Mouse (Mus musculus): ENCODE results near the gene Plcl2. TPM values are rescaled to one million over a fixed set of nuclear protein-coding genes. Genes with fewer than 3 reads are reported as not detected.
"Not testable (repeated sequence)": the region's sequence is repeated elsewhere in the genome, so short reads cannot be mapped to it uniquely, and the experiment has no call there.

Gene Plcl2
- total RNA-seq, 2 experiments from 2014 or later, result 61.7 to 64.4 TPM

- DNase-seq (ENCODE audit: extremely low spot score in 1 of 2, low spot score in 2 of 2); intact Hi-C loops (cut with DNase I): not testable (repeated sequence)
Measured at GRCm38 (mm10) chr17:50648141-50648540, 138.9 kb downstream of the Plcl2 start.

DNA sequence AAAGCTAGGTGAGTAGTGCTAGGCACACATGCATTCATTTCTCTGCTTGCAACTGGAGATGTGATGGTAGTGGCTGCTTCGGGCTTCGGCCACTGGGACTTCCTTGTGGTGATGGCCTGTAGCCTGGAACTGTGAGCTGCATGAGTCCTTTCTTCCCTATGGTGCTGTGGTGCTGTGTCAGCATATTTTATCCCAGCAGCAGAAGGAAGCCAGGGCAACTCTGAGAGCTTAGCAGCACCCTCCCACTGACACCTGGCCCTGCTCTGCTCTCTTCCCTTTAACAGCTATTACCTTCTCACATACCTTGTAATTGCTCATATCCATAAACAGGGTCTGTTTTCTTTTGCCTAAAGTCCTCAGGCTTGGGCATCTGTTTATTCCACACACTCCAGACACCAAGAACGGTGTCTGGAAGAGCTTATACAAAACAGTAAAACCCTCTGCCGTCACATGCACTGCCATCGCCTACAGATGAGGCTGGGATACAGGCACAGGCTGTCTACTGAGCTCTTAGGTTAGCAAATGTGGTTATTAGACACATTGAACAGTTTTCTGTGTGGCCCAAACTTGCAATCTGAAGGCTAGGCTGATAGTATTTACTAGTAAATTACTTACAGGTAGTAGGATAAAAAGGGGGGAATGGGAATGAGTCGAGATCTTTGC is 139.7 kb downstream of the Plcl2 start:
- intact Hi-C loops (cut with DNase I), result no loop called here
- no peak for DNase-seq (ENCODE audit: extremely low spot score in 1 of 2, low spot score in 2 of 2)

- intact Hi-C loops (cut with DNase I), result no loop called here
- peak in 1 of 2 experiments; percentile 77 for DNase-seq (ENCODE audit: extremely low spot score in 1 of 2, low spot score in 2 of 2)
Measured at GRCm38 (mm10) chr17:50650535-50651223, 141.5 kb downstream of the Plcl2 start.

GRCm38 (mm10) chr17:50654741-50655415 is 145.7 kb downstream of the Plcl2 start:
- intact Hi-C loops (cut with DNase I), result no loop called here
- DNase-seq (ENCODE audit: extremely low spot score in 1 of 2, low spot score in 2 of 2), result no peak

GRCm38 (mm10) chr17:50655416-50655776 is 146.2 kb downstream of the Plcl2 start:
- no peak for DNase-seq (ENCODE audit: extremely low spot score in 1 of 2, low spot score in 2 of 2)
- intact Hi-C loops (cut with DNase I), result no loop called here

DNA sequence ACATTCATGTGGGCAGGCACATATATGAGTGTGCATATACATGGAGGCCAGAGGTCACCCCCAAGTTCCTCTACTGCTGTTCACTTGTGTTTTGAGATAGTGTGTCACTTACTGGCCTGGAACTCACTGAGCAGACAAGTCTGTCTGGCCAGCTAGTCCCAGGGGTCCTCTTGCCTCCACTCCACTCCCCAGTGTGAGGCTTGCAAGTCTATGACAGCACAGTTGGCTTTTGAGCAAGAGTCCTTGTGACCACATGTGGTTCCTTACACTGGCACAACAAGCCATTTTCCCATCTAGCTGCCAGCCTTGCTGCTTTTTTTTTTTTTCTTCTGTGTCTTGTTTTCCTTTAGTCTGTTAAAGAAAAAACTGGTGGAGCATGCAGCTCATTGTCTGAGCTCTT is 148.1 kb downstream of the Plcl2 start:
- intact Hi-C loops (cut with DNase I), result no loop called here
- no peak for DNase-seq (ENCODE audit: extremely low spot score in 1 of 2, low spot score in 2 of 2)

DNA sequence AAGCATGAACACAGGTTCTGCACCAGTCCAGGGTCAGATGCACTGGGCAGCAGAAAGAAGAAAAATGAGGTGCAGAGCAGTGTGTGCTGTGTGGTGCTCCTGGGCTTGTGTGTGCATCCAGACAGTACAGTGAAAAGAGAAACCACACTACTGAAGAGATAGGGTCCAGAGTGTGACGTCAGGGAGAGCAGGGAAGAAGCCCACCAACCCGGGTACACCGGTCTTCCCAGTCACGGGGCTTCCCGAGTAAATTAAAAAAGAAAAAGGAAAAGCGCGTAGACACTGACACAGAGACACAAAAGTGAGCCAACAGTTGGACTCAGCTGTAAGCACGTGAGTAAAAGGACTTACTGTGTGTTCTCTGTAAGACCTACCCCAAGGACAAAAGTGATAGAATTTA is 149.7 kb downstream of the Plcl2 start:
- intact Hi-C loops (cut with DNase I), result no loop called here
- no peak for DNase-seq (ENCODE audit: extremely low spot score in 1 of 2, low spot score in 2 of 2)

DNA sequence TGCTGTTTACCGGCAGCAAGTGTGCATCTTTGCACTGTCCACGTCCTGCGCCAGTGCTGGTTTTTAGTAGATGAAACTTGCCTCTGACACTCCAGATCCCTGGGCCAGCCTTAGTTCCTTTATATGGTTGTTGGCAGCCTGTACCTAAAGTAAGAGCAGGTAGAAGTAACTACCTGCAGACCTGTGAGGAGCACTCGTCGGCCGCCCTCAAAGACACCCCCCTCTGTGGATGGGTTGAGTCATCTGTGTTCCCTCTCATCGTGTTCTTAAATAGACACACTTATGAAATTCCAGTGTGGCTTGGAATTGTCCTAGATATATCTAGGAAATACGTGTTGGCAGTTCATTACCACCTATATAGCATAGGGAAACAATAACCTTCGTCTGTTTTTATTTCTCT is 158.4 kb downstream of the Plcl2 start:
- intact Hi-C loops (cut with DNase I), result no loop called here
- DNase-seq (ENCODE audit: extremely low spot score in 1 of 2, low spot score in 2 of 2), result no peak

DNA sequence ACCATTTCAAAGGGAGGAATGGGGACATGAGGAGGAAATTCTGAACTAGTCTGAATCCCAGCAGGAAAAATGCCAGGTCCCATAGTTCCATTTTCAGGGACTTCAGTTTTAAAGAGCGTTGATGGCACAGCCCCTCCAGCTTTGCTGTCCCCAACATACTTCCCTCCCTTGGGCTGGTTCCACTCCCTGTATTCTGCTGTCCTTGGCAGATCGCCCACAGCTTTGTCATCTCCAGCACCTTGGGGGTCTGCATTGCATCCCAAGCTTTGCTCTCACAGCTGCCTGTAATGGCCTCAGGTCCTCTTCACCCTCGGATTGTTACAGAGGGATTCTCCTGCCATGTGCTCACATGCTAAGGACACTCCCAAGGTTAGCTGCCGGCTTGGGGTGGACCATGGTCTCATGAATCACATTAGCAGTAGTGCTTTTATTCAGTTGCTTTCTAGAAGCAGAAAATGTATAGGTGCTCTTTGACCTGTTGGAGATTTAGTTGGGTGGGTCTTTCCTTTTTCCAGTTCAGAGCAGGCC is 159.5 kb downstream of the Plcl2 start:
- peak in 1 of 2 experiments; percentile 47 for DNase-seq (ENCODE audit: extremely low spot score in 1 of 2, low spot score in 2 of 2)
- intact Hi-C loops (cut with DNase I), result no loop called here

DNA sequence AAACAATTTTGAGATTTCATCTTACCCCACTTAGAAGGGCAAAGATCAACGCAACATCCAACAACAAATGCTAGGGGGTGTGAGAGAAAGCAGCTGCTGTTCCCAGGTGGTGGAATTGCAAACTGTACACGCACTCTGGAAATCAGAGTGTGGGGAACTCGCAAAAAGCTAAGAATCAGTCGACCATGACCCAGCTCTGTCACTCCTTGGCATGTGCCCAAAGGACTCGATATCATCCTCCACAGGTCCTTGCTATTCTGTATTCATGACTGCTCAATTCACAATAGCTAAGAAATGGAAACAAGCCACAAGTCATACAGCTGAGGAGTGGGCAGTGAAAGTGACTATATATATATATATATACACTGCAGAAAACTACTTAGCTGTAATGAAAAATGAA is 162.2 kb downstream of the Plcl2 start:
- intact Hi-C loops (cut with DNase I), result no loop called here
- DNase-seq (ENCODE audit: extremely low spot score in 1 of 2, low spot score in 2 of 2), result no peak

GRCm38 (mm10) chr17:50674580-50674979 is 165.4 kb downstream of the Plcl2 start:
- DNase-seq (ENCODE audit: extremely low spot score in 1 of 2, low spot score in 2 of 2), result no peak

DNA sequence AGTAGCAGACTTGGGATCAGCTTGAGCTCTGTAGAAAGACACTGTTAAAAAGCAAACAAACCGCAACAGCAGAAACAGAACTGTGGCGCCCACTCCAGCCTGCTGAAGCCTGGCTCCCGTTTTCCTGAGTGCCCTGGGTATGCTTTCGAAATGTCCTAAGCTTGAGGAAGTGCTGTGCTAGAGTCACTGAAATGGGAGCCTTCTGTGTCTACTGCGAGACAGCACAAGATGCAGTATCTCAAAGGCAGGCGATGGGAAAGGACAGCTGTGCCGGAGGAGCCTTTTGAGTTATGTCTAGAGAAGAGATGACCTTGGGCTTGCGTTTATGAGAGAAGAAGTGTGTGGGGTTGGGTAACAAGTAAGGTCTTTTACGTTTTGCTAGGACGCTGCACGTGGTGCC is 166.0 kb downstream of the Plcl2 start:
- intact Hi-C loops (cut with DNase I), result no loop called here
- no peak for DNase-seq (ENCODE audit: extremely low spot score in 1 of 2, low spot score in 2 of 2)

More at GRCm38 (mm10) chr17:50674580-50674979, 165.4 kb downstream of the Plcl2 start:
- intact Hi-C loops (cut with DNase I), result no loop called here

DNA sequence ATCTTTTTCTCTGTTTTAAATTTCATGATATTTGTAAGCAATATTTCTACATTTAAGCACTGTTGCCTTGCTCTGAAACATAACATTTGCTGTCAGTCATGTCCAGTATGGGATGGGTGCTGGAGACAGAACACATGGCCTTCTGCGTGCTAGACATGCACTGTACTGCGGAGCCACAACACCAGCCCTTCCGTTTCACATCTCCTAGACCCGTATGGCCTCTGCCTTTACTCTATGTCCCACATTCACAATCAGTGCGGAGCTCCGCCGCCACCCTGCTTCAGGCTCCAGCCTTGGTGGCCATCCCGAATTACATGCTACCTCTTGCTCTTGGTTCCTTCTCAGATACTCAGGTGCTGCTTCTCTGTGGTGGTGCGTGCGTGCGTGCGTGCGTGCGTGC is 168.1 kb downstream of the Plcl2 start:
- no peak for DNase-seq (ENCODE audit: extremely low spot score in 1 of 2, low spot score in 2 of 2)

GRCm38 (mm10) chr17:50677978-50678712 is 168.9 kb downstream of the Plcl2 start:
- no peak for DNase-seq (ENCODE audit: extremely low spot score in 1 of 2, low spot score in 2 of 2)
- intact Hi-C loops (cut with DNase I), result no loop called here

More for the DNA sequence above, 168.1 kb downstream of the Plcl2 start:
- intact Hi-C loops (cut with DNase I), result no loop called here

DNA sequence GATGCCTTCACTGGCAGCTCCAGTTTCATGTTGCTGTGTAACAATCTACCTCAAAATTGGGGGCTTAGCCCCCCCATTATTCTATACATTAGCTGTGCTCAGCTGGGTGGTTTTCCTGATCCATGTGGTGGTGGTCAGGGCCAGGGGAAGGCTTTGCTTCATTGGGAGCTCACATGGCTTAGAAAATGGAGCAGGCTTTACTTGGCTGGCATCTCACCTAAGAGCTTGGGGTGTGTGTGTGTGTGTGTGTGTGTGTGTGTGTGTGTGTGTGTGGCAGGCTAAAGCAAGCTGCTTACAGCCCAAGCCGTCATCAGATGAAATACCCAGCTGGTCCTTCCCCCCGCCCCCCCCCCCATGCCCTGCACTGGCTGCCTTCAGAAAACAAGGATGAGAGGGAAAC is 169.5 kb downstream of the Plcl2 start:
- intact Hi-C loops (cut with DNase I), result no loop called here
- DNase-seq (ENCODE audit: extremely low spot score in 1 of 2, low spot score in 2 of 2), result no peak

GRCm38 (mm10) chr17:50679613-50680534 is 170.7 kb downstream of the Plcl2 start:
- DNase-seq (ENCODE audit: extremely low spot score in 1 of 2, low spot score in 2 of 2), result no peak

GRCm38 (mm10) chr17:50682696-50683095 is 173.5 kb downstream of the Plcl2 start:
- intact Hi-C loops (cut with DNase I), result no loop called here
- DNase-seq (ENCODE audit: extremely low spot score in 1 of 2, low spot score in 2 of 2), result no peak

More at GRCm38 (mm10) chr17:50679613-50680534, 170.7 kb downstream of the Plcl2 start:
- intact Hi-C loops (cut with DNase I), result no loop called here
